Mouse (Mus musculus) gastrocnemius, adult 2 months (tissue): Measurements from ENCODE around the gene Tbc1d2b. TPM values are rescaled to one million over a fixed set of nuclear protein-coding genes. Genes with fewer than 3 reads are reported as not detected.

Experiments used
- DNase-seq: peaks from one replicate; pipeline ENCODE4 v3.0.0; 2022
- H3K27ac ChIP-seq: fragments of 200-600 bp; 2 replicates; pipeline ENCODE4 v1.8.1; 2022; ENCODE audit warnings: mild to moderate bottlenecking
- H3K4me3 ChIP-seq: fragments of 200-600 bp; 2 replicates; pipeline ENCODE4 v1.8.1; 2022; ENCODE audit warnings: mild to moderate bottlenecking, moderate library complexity
- CTCF ChIP-seq: fragments of 200-600 bp; IDR thresholded peaks from 2 replicates; pipeline ENCODE4 v1.8.1; 2022; ENCODE audit warnings: antibody characterized with exemption, mild to moderate bottlenecking, moderate library complexity
- intact Hi-C: fragments of 180-260 bp; cut with DNase I; formaldehyde crosslinking; loops from one replicate; pipeline ENCODE4 v1.15.1; 2025
- total RNA-seq, 2 experiments: library from RNA; stranded (reverse); gene quantifications; 2 replicates each; pipeline ENCODE4 v1.2.3; 2021

The Tbc1d2b gene
- total RNA-seq, 2 experiments from 2014 or later, result 3.0 to 5.9 TPM

DNA sequence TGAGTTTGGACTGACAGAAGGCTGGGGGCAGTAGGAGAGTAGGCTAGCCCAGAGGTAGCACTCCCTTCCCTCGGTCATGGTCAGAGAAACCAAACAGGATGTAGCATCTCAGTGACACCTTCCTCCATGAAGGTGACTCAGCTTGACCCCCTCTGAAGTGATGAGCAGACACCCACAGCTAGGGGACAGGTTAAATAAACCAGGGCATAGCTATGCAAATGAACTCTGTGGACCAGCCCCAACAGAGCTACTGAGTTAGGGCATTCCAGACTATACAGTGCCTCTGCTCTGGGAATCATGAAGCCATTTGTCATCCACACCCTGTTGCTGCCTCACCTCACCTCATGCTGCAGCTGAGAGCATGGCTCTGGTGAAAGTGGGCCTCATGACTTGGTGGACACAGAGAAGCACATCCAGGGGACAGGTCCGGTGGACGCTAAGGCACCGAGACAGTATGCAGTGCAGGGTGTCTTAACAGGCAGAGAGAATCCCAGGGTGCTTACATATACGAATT, 36.6 kb downstream of the Tbc1d2b start:
- no peak for DNase-seq
- intact Hi-C loops, result loop anchor here (5.0 kb wide), 1 partner anchor 38 kb away; the partner anchor contains the start of gene Tbc1d2b
- TF ChIP-seq CTCF, result no peak
- no peak overlapping the region for H3K4me3 ChIP-seq
- no peak overlapping the region for H3K27ac ChIP-seq

DNA sequence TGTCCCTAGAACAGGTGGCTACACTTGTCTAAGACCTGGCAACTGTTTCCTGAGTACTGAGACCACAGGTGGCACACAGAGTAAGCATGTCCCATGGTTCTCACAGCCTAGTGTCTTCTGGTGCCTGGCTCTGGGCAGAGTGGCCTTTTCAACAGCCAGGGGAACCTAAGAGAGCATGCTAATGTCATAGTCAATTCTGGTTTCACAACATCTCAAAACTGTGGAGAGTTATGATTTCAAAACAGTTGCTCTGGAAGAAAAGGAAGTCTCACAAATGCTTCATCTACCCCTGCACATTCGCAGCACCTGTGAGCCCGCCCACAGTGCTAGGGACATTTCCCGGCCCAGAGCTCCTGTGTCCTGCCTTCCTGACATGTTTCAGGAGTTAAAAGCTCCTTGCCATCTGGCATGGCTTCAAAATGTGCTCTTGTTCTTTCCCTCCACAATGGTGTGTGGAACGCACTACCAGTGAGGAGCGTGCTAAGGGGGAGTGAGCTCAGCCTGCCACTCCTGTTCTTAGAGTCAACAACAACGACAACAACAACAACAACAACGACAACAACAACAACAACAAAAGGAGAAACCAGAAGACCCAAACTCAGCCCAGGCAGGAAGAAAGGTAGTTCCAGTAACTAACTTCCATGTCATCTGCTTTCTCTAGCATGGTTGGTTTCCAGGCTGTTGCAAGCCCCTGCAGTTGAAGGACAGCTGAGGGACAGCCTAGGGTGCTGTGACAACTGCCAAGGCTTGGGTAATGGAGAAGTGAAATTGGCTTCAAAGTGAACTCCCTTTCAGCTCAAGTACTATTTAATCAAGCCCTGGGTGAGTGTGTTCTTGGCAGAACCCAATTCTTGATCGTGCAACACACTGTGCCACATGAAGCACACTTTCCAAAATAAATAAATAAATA, 37.6 kb downstream of the Tbc1d2b start:
- intact Hi-C loops, result loop anchor here (5.0 kb wide), 1 partner anchor 39 kb away; the partner anchor contains the start of gene Tbc1d2b
- Histone ChIP-seq H3K27ac (no peak overlapping the region), H3K4me3 (no peak overlapping the region)
- TF ChIP-seq CTCF, result no peak
- DNase-seq, result no peak

DNA sequence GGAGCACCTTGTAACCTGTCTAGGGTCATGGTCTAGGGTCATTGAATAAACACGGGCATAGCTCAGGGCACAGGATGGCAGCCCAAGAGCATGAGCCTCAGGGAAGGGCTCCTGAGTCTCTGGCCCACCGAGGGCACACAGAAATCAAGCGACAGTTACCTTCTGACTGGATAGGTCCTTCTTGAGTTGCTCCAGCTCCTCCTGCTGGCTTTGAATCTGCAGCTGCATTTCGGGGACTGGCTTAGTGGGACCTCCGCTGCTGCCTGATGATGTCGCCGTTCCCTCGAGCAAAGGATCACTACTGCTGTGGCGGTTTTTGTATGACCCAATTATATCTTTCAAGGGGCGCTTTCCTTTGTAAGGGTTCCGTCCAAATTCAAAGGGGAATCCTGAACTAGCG, 43.4 kb downstream of the Tbc1d2b start:
- H3K4me3 ChIP-seq, result peak overlapping the region; percentile 64
- intact Hi-C loops, result no loop called here
- peak; percentile 53 for TF ChIP-seq CTCF
- H3K27ac ChIP-seq, result peak overlapping the region; percentile 82
- no peak for DNase-seq

DNA sequence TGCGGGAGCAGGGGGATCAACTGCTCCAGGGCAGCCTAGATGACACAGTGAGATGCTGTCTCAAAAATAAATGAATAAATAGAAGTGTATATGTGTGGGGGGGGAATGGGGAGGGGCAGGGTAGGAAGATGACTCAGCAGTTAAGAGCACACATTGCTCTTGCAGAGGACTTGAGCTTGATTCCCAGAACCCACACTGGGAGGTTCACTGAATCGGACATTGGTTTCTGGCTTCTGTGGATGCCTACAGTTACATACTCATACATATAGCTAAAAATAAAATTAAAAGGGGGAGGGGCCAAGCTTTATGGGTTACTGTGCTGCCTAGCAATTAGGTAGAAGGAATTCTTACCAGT, 43.9 kb downstream of the Tbc1d2b start:
- Histone ChIP-seq H3K4me3 (peak overlapping the region; percentile 64), H3K27ac (peak overlapping the region; percentile 82)
- no peak for DNase-seq
- TF ChIP-seq CTCF, result no peak
- intact Hi-C loops, result no loop called here

DNA sequence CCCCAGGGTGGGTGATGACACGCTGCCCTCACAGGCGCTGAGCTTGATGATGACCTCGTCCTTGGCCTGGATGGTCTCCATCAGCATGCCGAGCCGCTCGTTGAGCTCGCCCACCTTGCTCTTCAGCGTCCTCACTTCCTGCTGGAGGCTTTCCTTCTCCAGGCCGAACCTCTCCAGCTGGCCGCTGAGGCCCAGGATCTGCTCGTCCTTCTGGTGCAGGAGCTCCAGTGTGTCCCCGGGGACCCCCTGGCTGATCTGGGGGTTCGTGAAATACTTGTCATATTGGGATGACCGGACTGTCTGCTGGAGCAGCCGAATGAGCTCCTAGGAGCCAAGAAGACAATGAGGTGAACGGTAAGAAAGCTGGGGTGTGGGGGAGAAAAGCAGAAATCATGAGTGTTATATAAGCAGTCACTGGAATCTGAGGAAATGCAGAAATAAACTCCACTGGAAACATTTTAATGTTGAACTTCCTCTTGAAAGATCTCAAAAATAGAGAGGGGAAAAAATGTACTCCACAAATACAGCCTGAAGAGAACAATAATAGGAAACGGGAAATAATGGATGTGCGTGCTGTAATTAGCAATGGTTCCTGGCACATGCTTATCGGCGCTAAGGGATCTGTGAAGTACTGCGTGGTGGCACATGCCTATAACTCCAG, 44.4 kb downstream of the Tbc1d2b start:
- peak; percentile 48 for DNase-seq
- peak overlapping the region; percentile 82 for H3K27ac ChIP-seq
- intact Hi-C loops, result no loop called here
- TF ChIP-seq CTCF, result no peak
- H3K4me3 ChIP-seq, result peak overlapping the region; percentile 64

DNA sequence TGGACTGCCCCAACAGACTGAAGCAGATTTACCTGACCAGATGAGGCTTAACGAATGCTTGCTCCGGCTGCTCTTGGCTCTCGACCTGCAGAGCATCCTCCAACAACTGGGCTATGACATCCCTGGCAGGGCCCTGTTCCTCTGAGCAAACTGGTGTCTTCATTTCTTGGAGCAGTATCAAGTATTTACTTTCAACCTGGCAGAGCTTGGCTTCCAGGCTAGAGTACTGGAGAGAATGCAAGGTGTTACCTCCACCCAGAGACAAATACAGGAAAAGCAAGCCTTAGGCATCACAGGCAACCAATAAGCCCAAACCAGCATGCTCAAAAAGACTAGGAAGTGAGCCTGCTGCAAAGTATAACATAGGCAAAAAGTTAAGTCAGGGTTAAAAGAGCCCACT, 48.3 kb downstream of the Tbc1d2b start:
- TF ChIP-seq CTCF, result no peak
- no peak for DNase-seq
- Histone ChIP-seq H3K27ac (no peak overlapping the region), H3K4me3 (no peak overlapping the region)
- intact Hi-C loops, result no loop called here

DNA sequence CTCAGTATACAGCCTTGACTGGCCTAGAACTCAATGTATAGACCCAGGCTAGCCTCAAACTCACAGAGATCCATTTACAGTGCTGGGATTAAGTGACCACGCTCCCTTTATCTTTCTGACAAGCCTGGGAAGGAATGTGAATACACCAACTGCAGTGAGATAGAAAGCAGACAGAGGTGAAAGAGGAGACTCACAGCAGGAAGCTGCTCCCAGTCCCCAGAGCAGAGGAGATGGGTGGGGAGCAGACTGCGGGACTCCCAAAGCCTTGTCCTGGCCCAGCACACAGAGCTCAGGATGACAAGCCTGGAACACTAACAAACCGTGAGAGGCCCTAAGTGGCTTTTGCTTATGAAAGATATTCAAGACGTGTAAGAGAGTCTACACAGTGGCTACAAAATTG, 53.1 kb downstream of the Tbc1d2b start:
- no peak overlapping the region for H3K4me3 ChIP-seq
- intact Hi-C loops, result no loop called here
- no peak overlapping the region for H3K27ac ChIP-seq
- TF ChIP-seq CTCF, result no peak
- DNase-seq, result no peak

DNA sequence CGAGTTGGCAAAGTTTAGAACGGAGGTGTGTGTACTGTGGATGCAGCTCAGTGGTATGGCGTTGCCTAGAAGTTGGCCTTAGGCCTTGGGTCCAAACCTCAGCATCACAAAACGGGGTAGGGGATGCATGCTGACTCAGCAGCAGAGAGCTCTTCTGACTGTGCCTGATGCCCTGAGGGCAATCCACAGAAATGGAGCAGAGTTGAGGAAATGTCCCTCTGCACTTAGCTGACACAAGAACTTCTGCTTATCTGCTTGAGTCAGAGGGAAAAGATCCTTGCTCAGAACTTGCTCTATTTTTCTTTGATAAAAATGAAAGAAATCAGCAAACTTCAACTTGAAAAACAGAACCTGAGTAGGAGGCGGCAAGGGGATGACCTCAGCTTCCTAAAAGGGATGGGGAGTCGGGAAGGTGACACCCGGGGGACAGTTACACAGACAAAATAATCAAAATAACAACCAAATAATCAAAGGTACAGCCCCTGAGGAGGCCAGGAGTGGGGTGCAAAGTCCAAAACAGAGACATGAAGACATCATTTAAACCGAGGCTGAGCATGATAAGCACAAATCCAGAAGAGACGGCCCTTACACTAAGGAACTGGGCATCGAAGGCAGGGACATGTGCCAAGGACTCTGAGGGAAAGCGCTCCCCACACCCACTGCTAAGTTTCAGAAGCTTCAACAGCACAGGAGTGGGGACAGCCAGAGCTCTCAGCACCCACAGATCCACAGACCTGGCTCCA, 54.2 kb downstream of the Tbc1d2b start:
- intact Hi-C loops, result no loop called here
- Histone ChIP-seq H3K27ac (peak overlapping the region; percentile 31; the same call in 1 of the 2 replicates), H3K4me3 (no peak overlapping the region)
- TF ChIP-seq CTCF, result no peak
- DNase-seq, result no peak

DNA sequence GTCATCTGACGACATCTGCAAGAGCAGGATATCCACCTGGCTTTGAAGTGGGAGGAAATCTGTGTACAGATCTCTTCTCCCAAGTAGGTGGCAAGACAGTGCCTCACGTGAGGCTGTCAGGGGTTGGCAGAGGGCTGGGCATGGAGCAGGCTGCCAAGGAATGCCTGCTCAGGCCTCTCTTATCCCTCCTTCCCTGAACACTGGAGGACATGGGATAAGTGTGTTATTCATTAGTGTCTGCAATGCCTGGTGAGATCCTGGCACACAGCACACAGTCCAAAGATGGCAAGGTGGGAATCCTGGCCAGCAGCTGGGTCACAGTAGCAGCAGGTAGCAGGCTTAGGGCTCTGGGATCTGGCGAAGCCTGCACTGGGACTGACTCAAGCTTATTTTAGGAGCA, 57.5 kb downstream of the Tbc1d2b start:
- DNase-seq, result no peak
- TF ChIP-seq CTCF, result no peak

DNA sequence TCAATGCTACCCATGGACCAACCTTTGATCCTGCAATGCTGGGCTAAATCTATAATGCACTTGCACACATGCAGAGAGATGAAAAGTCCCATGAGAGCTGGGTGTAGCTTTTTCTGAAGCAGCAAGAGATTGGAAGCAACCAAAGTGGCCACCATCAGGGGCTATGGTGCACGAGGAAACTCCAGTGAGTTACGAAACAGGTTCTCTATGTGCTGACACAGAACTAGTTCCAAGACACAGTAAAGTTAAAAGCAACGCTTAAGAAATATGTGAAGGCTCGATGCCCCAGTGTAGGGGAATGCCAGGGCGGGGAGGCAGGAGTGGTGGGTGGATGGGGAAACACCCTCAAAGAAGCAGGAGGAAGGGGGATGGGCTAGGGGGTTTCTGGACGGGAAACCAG, 61.9 kb downstream of the Tbc1d2b start:
- intact Hi-C loops, result no loop called here
- TF ChIP-seq CTCF, result no peak
- H3K4me3 ChIP-seq, result no peak overlapping the region
- H3K27ac ChIP-seq, result no peak overlapping the region
- no peak for DNase-seq

More for the DNA sequence above, 57.5 kb downstream of the Tbc1d2b start:
- intact Hi-C loops, result no loop called here
- Histone ChIP-seq H3K4me3 (no peak overlapping the region), H3K27ac (no peak overlapping the region)

DNA sequence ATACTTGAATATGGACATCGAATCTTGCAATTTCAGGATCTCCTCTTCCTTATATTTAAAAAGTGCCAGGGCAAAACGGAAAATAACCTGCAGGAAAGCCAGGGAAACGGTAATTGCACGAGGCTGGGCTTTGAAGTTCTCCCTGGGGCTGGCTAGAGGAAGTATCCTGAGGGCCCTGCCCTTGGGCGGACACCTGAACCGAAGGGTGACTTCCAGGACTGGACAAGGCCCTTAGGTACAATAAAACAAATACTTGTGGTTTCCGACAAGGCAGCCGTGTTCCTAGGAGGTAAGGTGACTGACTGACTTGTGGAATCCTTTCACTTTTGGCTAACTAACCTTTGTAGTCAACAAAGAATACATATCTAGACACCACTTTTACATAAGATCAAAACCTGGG, 62.8 kb downstream of the Tbc1d2b start:
- no peak overlapping the region for H3K4me3 ChIP-seq
- no peak for DNase-seq
- peak overlapping the region; percentile 40; the same call in 1 of the 2 replicates for H3K27ac ChIP-seq
- TF ChIP-seq CTCF, result no peak
- intact Hi-C loops, result no loop called here

DNA sequence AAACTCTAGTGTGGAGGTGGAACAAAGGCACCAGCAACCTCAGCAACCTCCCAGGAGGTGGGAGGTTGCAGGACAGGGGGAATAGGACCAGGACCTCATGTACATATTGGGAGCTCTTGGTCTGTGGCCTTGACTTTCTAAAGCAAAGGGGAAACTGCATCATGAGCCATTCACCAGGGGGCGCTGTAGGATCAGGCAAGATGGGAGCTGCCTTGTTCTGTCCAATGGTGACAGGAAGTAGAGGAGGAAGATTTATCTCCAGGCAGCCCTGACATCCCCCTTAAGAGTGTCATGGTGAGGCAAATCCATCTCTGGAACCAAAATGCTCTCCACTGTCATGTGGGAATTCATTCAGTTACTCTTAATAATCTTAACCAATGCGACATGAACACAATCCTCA, 64.1 kb downstream of the Tbc1d2b start:
- intact Hi-C loops, result loop anchor here (1.0 kb wide), 2 partner anchors 64 to 240 kb away; partner anchors contain the start of gene Tbc1d2b
- peak; percentile 91; the same call in 1 of the 2 replicates for TF ChIP-seq CTCF
- H3K4me3 ChIP-seq, result no peak overlapping the region
- H3K27ac ChIP-seq, result no peak overlapping the region
- DNase-seq, result peak; percentile 87
